Mouse (Mus musculus): ENCODE data around the gene Commd8. TPM values are rescaled to one million over a fixed set of nuclear protein-coding genes. Genes with fewer than 3 reads are reported as not detected.

Commd8 gene
- polyA plus RNA-seq, 1 experiment from 2014 or later, result 80.1 TPM

GRCm38 (mm10) chr5:72184437-72185100 lies 16.6 kb upstream of the Commd8 start:
- 46% methylated on average over 13 of the region's 13 CpGs for WGBS (ENCODE audit: missing documents)
- H3K79me2 ChIP-seq (ENCODE audit: inconsistent target), result no peaks in the 10 kb centered on the region
- peak overlapping the region; percentile 82 for H3K27ac ChIP-seq
- no peaks in the 10 kb centered on the region for H3K36me3 ChIP-seq (ENCODE audit: inconsistent target)
- peak overlapping the region; percentile 19 for H3K4me3 ChIP-seq (ENCODE audit: inconsistent target)

GRCm38 (mm10) chr5:72183929-72184328 lies 15.9 kb upstream of the Commd8 start:
- H3K79me2 ChIP-seq (ENCODE audit: inconsistent target), result no peaks in the 10 kb centered on the region
- H3K36me3 ChIP-seq (ENCODE audit: inconsistent target), result no peaks in the 10 kb centered on the region
- 4% methylated on average over 6 of the region's 6 CpGs for WGBS (ENCODE audit: missing documents)
- peak overlapping the region; percentile 82 for H3K27ac ChIP-seq
- H3K4me3 ChIP-seq (ENCODE audit: inconsistent target), result peak overlapping the region; percentile 23

GRCm38 (mm10) chr5:72182804-72183203 lies 14.8 kb upstream of the Commd8 start:
- 29% methylated on average over 4 of the region's 4 CpGs for WGBS (ENCODE audit: missing documents)
- H3K79me2 ChIP-seq (ENCODE audit: inconsistent target), result no peaks in the 10 kb centered on the region
- H3K4me3 ChIP-seq (ENCODE audit: inconsistent target), result peak overlapping the region; percentile 23; the same call in 1 of the 2 replicates
- no peaks in the 10 kb centered on the region for H3K36me3 ChIP-seq (ENCODE audit: inconsistent target)
- H3K27ac ChIP-seq, result peak overlapping the region; percentile 82

- WGBS (ENCODE audit: missing documents), result 33% methylated on average over 1 of the region's 1 CpGs
- Histone ChIP-seq H3K36me3 (ENCODE audit: inconsistent target) (no peaks in the 10 kb centered on the region), H3K79me2 (ENCODE audit: inconsistent target) (no peaks in the 10 kb centered on the region), H3K27ac (no peak overlapping the region), H3K4me3 (ENCODE audit: inconsistent target) (no peak overlapping the region)
These were observed 13.2 kb upstream of the Commd8 start for GRCm38 (mm10) chr5:72181194-72181593.

GRCm38 (mm10) chr5:72175530-72175929 lies 7.5 kb upstream of the Commd8 start:
- Histone ChIP-seq H3K4me3 (ENCODE audit: inconsistent target) (no peak overlapping the region), H3K79me2 (ENCODE audit: inconsistent target) (no peaks in the 10 kb centered on the region), H3K27ac (no peak overlapping the region), H3K36me3 (ENCODE audit: inconsistent target) (no peaks in the 10 kb centered on the region)
- WGBS (ENCODE audit: missing documents), result 90% methylated on average over 7 of the region's 7 CpGs

GRCm38 (mm10) chr5:72175050-72175449 lies 7.1 kb upstream of the Commd8 start:
- no peak overlapping the region for H3K27ac ChIP-seq
- H3K4me3 ChIP-seq (ENCODE audit: inconsistent target), result no peak overlapping the region
- no peaks in the 10 kb centered on the region for H3K79me2 ChIP-seq (ENCODE audit: inconsistent target)
- 99% methylated on average over 4 of the region's 4 CpGs for WGBS (ENCODE audit: missing documents)
- no peaks in the 10 kb centered on the region for H3K36me3 ChIP-seq (ENCODE audit: inconsistent target)

- WGBS (ENCODE audit: missing documents), result 90% methylated on average over 1 of the region's 1 CpGs
- Histone ChIP-seq H3K27ac (no peak overlapping the region), H3K79me2 (ENCODE audit: inconsistent target) (no peaks in the 10 kb centered on the region), H3K36me3 (ENCODE audit: inconsistent target) (no peaks in the 10 kb centered on the region), H3K4me3 (ENCODE audit: inconsistent target) (no peak overlapping the region)
These were observed 5.5 kb upstream of the Commd8 start for GRCm38 (mm10) chr5:72173521-72173920.

GRCm38 (mm10) chr5:72172675-72173074 lies 4.7 kb upstream of the Commd8 start:
- no peaks in the 10 kb centered on the region for H3K36me3 ChIP-seq (ENCODE audit: inconsistent target)
- WGBS (ENCODE audit: missing documents), result 54% methylated on average over 3 of the region's 3 CpGs

GRCm38 (mm10) chr5:72170067-72170466 lies 2.1 kb upstream of the Commd8 start:
- Histone ChIP-seq H3K79me2 (ENCODE audit: inconsistent target) (peaks cover 30% of the 10 kb centered on the region), H3K27ac (peak overlapping the region; percentile 68), H3K4me3 (ENCODE audit: inconsistent target) (no peak overlapping the region), H3K36me3 (ENCODE audit: inconsistent target) (peaks cover 4% of the 10 kb centered on the region; the same call in 1 of the 2 replicates)
- WGBS (ENCODE audit: missing documents), result 5% methylated on average over 5 of the region's 6 CpGs

More at GRCm38 (mm10) chr5:72172675-72173074, 4.7 kb upstream of the Commd8 start:
- Histone ChIP-seq H3K79me2 (ENCODE audit: inconsistent target) (peaks cover 4% of the 10 kb centered on the region), H3K4me3 (ENCODE audit: inconsistent target) (no peak overlapping the region), H3K27ac (no peak overlapping the region)

- peaks cover 48% of the 10 kb centered on the region for H3K79me2 ChIP-seq (ENCODE audit: inconsistent target)
These were observed 264 bp upstream of the Commd8 start for GRCm38 (mm10) chr5:72168285-72168621.

GRCm38 (mm10) chr5:72164386-72164785 lies 3.6 kb downstream of the Commd8 start:
- Histone ChIP-seq H3K79me2 (ENCODE audit: inconsistent target) (peaks cover 76% of the 10 kb centered on the region), H3K4me3 (ENCODE audit: inconsistent target) (no peak overlapping the region), H3K27ac (no peak overlapping the region), H3K36me3 (ENCODE audit: inconsistent target) (peaks cover 33% of the 10 kb centered on the region)
- 80% methylated on average over 7 of the region's 7 CpGs for WGBS (ENCODE audit: missing documents)

More at GRCm38 (mm10) chr5:72168285-72168621, 264 bp upstream of the Commd8 start:
- Histone ChIP-seq H3K36me3 (ENCODE audit: inconsistent target) (peaks cover 12% of the 10 kb centered on the region; the same call in 1 of the 2 replicates), H3K27ac (peak overlapping the region; percentile 95), H3K4me3 (ENCODE audit: inconsistent target) (peak overlapping the region; percentile 98)
- 10% methylated on average over 2 of the region's 4 CpGs for WGBS (ENCODE audit: missing documents)

GRCm38 (mm10) chr5:72162855-72163254 lies 5.1 kb downstream of the Commd8 start:
- H3K36me3 ChIP-seq (ENCODE audit: inconsistent target), result peaks cover 48% of the 10 kb centered on the region
- peaks cover 87% of the 10 kb centered on the region for H3K79me2 ChIP-seq (ENCODE audit: inconsistent target)
- H3K4me3 ChIP-seq (ENCODE audit: inconsistent target), result no peak overlapping the region
- no peak overlapping the region for H3K27ac ChIP-seq
- 12% methylated on average over 5 of the region's 5 CpGs for WGBS (ENCODE audit: missing documents)

- peaks cover 52% of the 10 kb centered on the region for H3K36me3 ChIP-seq (ENCODE audit: inconsistent target)
- H3K79me2 ChIP-seq (ENCODE audit: inconsistent target), result peaks cover 68% of the 10 kb centered on the region
- 72% methylated on average over 9 of the region's 11 CpGs for WGBS (ENCODE audit: missing documents)
- H3K4me3 ChIP-seq (ENCODE audit: inconsistent target), result no peak overlapping the region
- H3K27ac ChIP-seq, result peak overlapping the region; percentile 34
These were observed 7.1 kb downstream of the Commd8 start for GRCm38 (mm10) chr5:72160781-72161485.

- peaks cover 42% of the 10 kb centered on the region for H3K36me3 ChIP-seq (ENCODE audit: inconsistent target)
- H3K27ac ChIP-seq, result no peak overlapping the region
- H3K79me2 ChIP-seq (ENCODE audit: inconsistent target), result peaks cover 54% of the 10 kb centered on the region
- no peak overlapping the region for H3K4me3 ChIP-seq (ENCODE audit: inconsistent target)
- WGBS (ENCODE audit: missing documents), result 65% methylated on average over 6 of the region's 6 CpGs
These were observed 8.5 kb downstream of the Commd8 start for GRCm38 (mm10) chr5:72159537-72159936.

GRCm38 (mm10) chr5:72158667-72159066 lies 9.3 kb downstream of the Commd8 start:
- WGBS (ENCODE audit: missing documents), result 93% methylated on average over 12 of the region's 12 CpGs
- Histone ChIP-seq H3K4me3 (ENCODE audit: inconsistent target) (no peak overlapping the region), H3K36me3 (ENCODE audit: inconsistent target) (peaks cover 40% of the 10 kb centered on the region), H3K79me2 (ENCODE audit: inconsistent target) (peaks cover 45% of the 10 kb centered on the region), H3K27ac (no peak overlapping the region)
